Mouse (Mus musculus) bone marrow, adult 2 months (tissue): ENCODE measurements around the gene Adamts12.

ENCODE experiments used
- CTCF ChIP-seq: fragments of 200-500 bp; IDR thresholded peaks from 2 replicates; pipeline ENCODE4 v1.5.1; 2011; ENCODE audit warnings: low read length, control low read depth; ENCODE audit not compliant: control insufficient read depth, insufficient read depth
- POLR2A ChIP-seq: fragments of 200-500 bp; IDR thresholded peaks from 2 replicates; pipeline ENCODE4 v1.6.1; 2011; ENCODE audit warnings: low read depth, mild to moderate bottlenecking, control low read depth, low read length, borderline replicate concordance; ENCODE audit not compliant: control insufficient read depth

- no peak for TF ChIP-seq CTCF
- no peak for TF ChIP-seq POLR2A
Observed at GRCm38 (mm10) chr15:11038476-11038875, 26.1 kb upstream of the Adamts12 start.
